Mouse (Mus musculus): ENCODE data around the gene Cdk20. TPM values are rescaled to one million over a fixed set of nuclear protein-coding genes. Genes with fewer than 3 reads are reported as not detected.
A peak's percentile ranks its signal among the peaks of the same experiment; 100 is the strongest.

The Cdk20 gene
- polyA plus RNA-seq, 1 experiment, result 27.9 TPM

DNA sequence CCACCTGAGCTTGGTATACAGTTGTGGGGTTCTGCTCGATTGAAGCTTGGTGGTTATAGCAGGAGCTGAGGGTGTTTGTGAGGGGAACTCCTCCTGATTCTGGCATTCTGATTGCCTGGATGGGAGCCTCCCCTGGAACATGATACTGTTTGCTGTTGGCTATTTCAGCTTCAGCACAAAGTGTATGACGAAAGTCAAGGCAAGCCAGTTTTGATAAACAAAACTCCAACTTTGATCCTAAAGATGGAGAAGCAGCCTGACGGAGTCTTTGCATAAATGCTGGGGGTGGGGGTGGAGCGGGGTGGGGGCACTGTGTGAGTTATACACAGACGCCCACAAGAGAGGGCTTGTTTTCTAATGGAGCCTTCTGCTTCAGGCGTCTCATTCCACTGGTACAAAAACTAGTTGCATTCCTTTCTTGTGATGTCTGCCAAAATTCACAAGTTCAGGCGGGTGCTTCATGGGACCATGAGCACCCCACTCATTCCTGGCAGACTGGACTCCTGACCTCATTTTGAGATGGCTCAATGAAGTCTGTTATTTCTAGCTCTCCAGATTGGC, 31.2 kb upstream of the Cdk20 start:
- no peaks in the 10 kb centered on the region for H3K27me3 ChIP-seq (ENCODE audit: control insufficient read depth, insufficient read depth, low read length)
- no peak overlapping the region for H3K27ac ChIP-seq (ENCODE audit: insufficient read depth, low read length)
- 37% methylated on average over 7 of the region's 7 CpGs for WGBS
- peak in 1 of 2 experiments; percentile 9 for DNase-seq
- no peak for TF ChIP-seq CTCF (IDR thresholded peaks at IDR 0.05; ENCODE audit: borderline replicate concordance, insufficient read depth, low read depth, low read length)
- no peak for TF ChIP-seq POLR2A (IDR thresholded peaks at IDR 0.05; ENCODE audit: borderline replicate concordance, insufficient read depth, low read length)
- no peaks in the 10 kb centered on the region for H3K4me1 ChIP-seq (ENCODE audit: control insufficient read depth, insufficient read depth, low read length)
- H3K4me3 ChIP-seq (replicated peaks; ENCODE audit: insufficient read depth, low read depth, low read length), result no peak overlapping the region

DNA sequence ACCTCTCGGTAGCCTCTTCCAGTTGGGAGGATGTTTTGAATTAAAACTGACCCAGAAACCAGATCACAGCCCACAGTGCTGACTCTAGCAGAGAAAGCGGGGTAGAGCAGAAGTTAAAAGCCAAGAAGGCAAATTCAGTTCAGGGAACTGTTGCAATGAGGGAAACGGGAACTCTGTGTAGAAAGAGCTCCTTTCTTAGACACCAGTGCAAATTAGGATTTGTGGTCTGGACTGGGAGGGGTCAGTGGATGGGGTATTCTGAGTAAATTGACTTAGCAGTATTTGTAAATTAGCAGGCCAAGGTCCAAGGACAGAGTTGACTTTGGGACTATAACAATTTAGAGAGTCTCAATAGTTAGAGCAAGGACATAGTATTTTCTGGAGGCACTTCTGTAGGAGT, 30.1 kb upstream of the Cdk20 start:
- TF ChIP-seq CTCF (IDR thresholded peaks at IDR 0.05; ENCODE audit: borderline replicate concordance, insufficient read depth, low read depth, low read length) (no peak), POLR2A (IDR thresholded peaks at IDR 0.05; ENCODE audit: borderline replicate concordance, insufficient read depth, low read length) (no peak)
- DNase-seq, result no peak
- no peaks in the 10 kb centered on the region for H3K4me1 ChIP-seq (ENCODE audit: control insufficient read depth, insufficient read depth, low read length)
- 61% methylated on average over 3 of the region's 3 CpGs for WGBS
- H3K27ac ChIP-seq (ENCODE audit: insufficient read depth, low read length), result no peak overlapping the region
- no peaks in the 10 kb centered on the region for H3K27me3 ChIP-seq (ENCODE audit: control insufficient read depth, insufficient read depth, low read length)
- H3K4me3 ChIP-seq (replicated peaks; ENCODE audit: insufficient read depth, low read depth, low read length), result no peak overlapping the region

DNA sequence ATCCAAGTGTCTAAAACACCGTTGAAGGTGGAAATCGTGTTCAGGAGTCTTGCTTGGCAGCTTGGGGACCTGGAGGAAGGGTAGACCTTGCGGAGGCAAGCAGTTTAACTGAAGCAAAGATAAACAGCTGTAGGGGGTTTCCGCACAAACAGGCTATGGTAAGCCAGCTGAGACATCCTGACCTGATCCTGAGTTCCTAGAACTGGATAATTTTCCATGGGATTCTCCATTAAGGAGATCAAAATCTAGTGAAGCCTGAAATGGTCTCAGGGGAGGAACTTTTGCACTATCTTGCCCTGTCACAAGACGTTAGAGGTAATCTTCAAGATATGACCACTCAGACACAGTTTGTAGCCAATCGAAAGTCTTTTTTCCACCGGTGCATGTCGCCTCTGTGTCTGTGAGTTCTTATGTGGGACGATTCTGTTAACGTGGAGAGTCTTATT, 29.6 kb upstream of the Cdk20 start:
- no peaks in the 10 kb centered on the region for H3K27me3 ChIP-seq (ENCODE audit: control insufficient read depth, insufficient read depth, low read length)
- no peak overlapping the region for H3K4me3 ChIP-seq (replicated peaks; ENCODE audit: insufficient read depth, low read depth, low read length)
- H3K27ac ChIP-seq (ENCODE audit: insufficient read depth, low read length), result no peak overlapping the region
- H3K4me1 ChIP-seq (ENCODE audit: control insufficient read depth, insufficient read depth, low read length), result no peaks in the 10 kb centered on the region
- 78% methylated on average over 10 of the region's 10 CpGs for WGBS
- no peak for DNase-seq
- TF ChIP-seq POLR2A (IDR thresholded peaks at IDR 0.05; ENCODE audit: borderline replicate concordance, insufficient read depth, low read length), result no peak
- no peak for TF ChIP-seq CTCF (IDR thresholded peaks at IDR 0.05; ENCODE audit: borderline replicate concordance, insufficient read depth, low read depth, low read length)

DNA sequence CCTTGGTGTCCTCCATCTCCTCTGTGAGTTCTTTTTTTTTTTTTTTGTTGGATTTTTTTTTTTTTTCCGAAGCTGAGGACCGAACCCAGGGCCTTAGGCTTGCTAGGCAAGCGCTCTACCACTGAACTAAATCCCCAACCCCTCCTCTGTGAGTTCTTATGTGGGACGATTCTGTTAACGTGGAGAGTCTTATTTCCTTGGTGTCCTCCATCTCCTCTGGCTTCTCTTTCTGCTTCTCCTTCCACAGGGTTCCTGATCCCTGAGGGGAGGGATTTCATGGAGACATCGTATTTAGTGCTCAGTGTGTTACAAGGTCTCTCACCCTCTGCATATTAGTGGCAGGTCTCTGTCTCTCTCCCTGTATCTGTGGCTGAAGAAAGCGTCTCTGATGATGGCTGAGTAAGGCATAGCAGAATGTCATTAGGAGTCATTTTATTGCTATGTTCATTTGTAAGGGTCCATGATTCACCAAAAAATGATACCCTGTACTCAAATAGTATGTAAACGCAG, 29.1 kb upstream of the Cdk20 start:
- 89% methylated on average over 8 of the region's 8 CpGs for WGBS
- H3K27me3 ChIP-seq (ENCODE audit: control insufficient read depth, insufficient read depth, low read length), result no peaks in the 10 kb centered on the region
- no peaks in the 10 kb centered on the region for H3K4me1 ChIP-seq (ENCODE audit: control insufficient read depth, insufficient read depth, low read length)
- no peak for DNase-seq
- no peak for TF ChIP-seq POLR2A (IDR thresholded peaks at IDR 0.05; ENCODE audit: borderline replicate concordance, insufficient read depth, low read length)
- TF ChIP-seq CTCF (IDR thresholded peaks at IDR 0.05; ENCODE audit: borderline replicate concordance, insufficient read depth, low read depth, low read length), result no peak
- no peak overlapping the region for H3K4me3 ChIP-seq (replicated peaks; ENCODE audit: insufficient read depth, low read depth, low read length)
- H3K27ac ChIP-seq (ENCODE audit: insufficient read depth, low read length), result no peak overlapping the region

DNA sequence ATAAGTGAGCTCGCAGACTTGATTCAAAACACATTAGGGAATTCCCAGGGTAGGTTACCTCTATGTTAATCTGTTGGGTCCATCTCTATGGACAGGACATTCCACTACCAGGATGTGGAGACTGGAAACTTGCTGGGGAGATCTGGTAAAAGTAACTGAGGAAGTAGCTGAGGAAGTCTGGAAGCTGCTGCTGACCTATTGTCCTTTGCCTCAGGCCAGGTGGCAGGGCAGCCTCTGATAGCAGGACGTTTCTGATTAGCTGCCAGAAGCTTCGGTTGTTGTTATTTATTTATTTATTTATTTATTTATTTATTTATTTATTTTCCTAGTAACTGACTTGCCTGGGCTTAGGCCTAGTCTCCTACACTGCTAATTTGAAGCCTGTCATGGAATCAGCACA, 28.6 kb upstream of the Cdk20 start:
- no peak for DNase-seq
- no peaks in the 10 kb centered on the region for H3K27me3 ChIP-seq (ENCODE audit: control insufficient read depth, insufficient read depth, low read length)
- H3K27ac ChIP-seq (ENCODE audit: insufficient read depth, low read length), result no peak overlapping the region
- no peaks in the 10 kb centered on the region for H3K4me1 ChIP-seq (ENCODE audit: control insufficient read depth, insufficient read depth, low read length)
- TF ChIP-seq POLR2A (IDR thresholded peaks at IDR 0.05; ENCODE audit: borderline replicate concordance, insufficient read depth, low read length) (no peak), CTCF (IDR thresholded peaks at IDR 0.05; ENCODE audit: borderline replicate concordance, insufficient read depth, low read depth, low read length) (no peak)
- H3K4me3 ChIP-seq (replicated peaks; ENCODE audit: insufficient read depth, low read depth, low read length), result no peak overlapping the region
- WGBS, result 70% methylated on average over 3 of the region's 3 CpGs

DNA sequence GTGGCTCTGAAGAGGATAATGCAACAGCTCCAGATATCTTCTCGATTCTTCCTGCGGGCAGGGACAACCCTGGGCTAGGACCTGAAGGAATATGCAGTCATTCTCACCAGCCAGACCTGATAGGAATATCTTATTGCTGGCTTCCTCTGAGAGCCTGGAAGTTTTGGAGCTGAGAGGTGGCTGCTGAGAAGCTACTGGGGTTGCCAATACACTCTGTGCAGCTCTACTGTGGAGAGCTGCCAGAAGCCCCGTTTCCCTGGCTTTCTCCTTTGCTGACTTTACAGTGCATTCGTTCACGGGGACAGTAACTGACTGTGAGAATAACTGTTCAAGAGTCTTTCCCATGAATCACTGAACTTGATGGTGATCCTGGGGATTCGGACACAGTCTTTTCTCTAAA, 26.6 kb upstream of the Cdk20 start:
- no peaks in the 10 kb centered on the region for H3K27me3 ChIP-seq (ENCODE audit: control insufficient read depth, insufficient read depth, low read length)
- H3K4me3 ChIP-seq (replicated peaks; ENCODE audit: insufficient read depth, low read depth, low read length), result no peak overlapping the region
- TF ChIP-seq POLR2A (IDR thresholded peaks at IDR 0.05; ENCODE audit: borderline replicate concordance, insufficient read depth, low read length), result no peak
- no peak for TF ChIP-seq CTCF (IDR thresholded peaks at IDR 0.05; ENCODE audit: borderline replicate concordance, insufficient read depth, low read depth, low read length)
- DNase-seq, result peak in 1 of 2 experiments; percentile 11
- no peak overlapping the region for H3K27ac ChIP-seq (ENCODE audit: insufficient read depth, low read length)
- H3K4me1 ChIP-seq (ENCODE audit: control insufficient read depth, insufficient read depth, low read length), result no peaks in the 10 kb centered on the region
- WGBS, result 46% methylated on average over 6 of the region's 6 CpGs

DNA sequence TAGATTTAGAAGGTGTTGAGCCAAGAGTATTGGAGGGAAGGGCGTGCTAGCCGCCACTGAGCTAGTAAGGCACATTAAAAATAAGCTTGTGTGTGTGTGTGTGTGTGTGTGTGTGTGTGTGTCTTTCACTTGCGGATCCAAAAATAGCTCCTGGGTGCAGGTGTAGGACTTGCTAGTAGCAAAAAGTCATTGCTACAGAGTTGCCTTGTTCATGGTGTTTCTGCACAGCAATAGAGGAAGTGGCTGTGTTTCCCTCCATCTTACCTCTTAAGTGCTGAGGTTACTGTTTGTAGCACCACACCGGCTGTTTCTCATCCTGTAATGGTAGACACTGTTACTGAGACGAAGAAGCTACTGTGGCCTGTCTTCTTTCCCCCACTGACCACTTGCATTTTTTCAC, 24.1 kb upstream of the Cdk20 start:
- no peak overlapping the region for H3K4me3 ChIP-seq (replicated peaks; ENCODE audit: insufficient read depth, low read depth, low read length)
- DNase-seq, result no peak
- no peak overlapping the region for H3K27ac ChIP-seq (ENCODE audit: insufficient read depth, low read length)
- WGBS, result 95% methylated on average over 5 of the region's 5 CpGs
- TF ChIP-seq POLR2A (IDR thresholded peaks at IDR 0.05; ENCODE audit: borderline replicate concordance, insufficient read depth, low read length) (no peak), CTCF (IDR thresholded peaks at IDR 0.05; ENCODE audit: borderline replicate concordance, insufficient read depth, low read depth, low read length) (no peak)
- no peaks in the 10 kb centered on the region for H3K27me3 ChIP-seq (ENCODE audit: control insufficient read depth, insufficient read depth, low read length)
- no peaks in the 10 kb centered on the region for H3K4me1 ChIP-seq (ENCODE audit: control insufficient read depth, insufficient read depth, low read length)

DNA sequence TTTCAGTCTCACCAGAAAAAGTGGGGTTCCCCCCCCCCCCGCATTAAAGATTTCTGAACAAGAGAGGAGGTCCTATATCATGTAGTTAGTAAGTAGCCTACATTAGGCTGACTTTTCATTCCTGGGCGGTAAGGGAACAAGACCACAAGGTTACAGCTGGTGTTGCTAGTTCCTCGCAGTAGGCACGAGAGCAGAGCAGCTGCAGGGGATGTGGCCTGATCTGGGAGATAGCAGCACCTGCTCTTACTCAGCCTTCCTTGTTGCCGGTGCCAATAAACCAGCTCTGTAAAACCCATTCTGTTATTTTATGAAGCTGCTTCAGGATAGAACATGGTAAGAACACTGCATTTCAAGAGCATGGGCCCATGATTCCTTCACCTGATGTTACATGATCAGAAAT, 21.5 kb upstream of the Cdk20 start:
- H3K4me1 ChIP-seq (ENCODE audit: control insufficient read depth, insufficient read depth, low read length), result no peaks in the 10 kb centered on the region
- DNase-seq, result no peak
- WGBS, result 69% methylated on average over 5 of the region's 5 CpGs

More for the DNA sequence above, 21.5 kb upstream of the Cdk20 start:
- Histone ChIP-seq H3K27ac (ENCODE audit: insufficient read depth, low read length) (no peak overlapping the region), H3K4me3 (replicated peaks; ENCODE audit: insufficient read depth, low read depth, low read length) (no peak overlapping the region), H3K27me3 (ENCODE audit: control insufficient read depth, insufficient read depth, low read length) (no peaks in the 10 kb centered on the region)
- TF ChIP-seq CTCF (IDR thresholded peaks at IDR 0.05; ENCODE audit: borderline replicate concordance, insufficient read depth, low read depth, low read length) (no peak), POLR2A (IDR thresholded peaks at IDR 0.05; ENCODE audit: borderline replicate concordance, insufficient read depth, low read length) (no peak)
